Mouse (Mus musculus): Measurements from ENCODE around the gene Eif6. TPM values are rescaled to one million over a fixed set of nuclear protein-coding genes. Genes with fewer than 3 reads are reported as not detected.

The Eif6 gene
- total and polyA plus RNA-seq, 3 experiments, result 349 to 408 TPM; not detected in 1

- Histone ChIP-seq H3K79me2 (ENCODE audit: control insufficient read depth, insufficient read depth, low read length, poor library complexity) (peaks cover 30% of the 10 kb centered on the region), H3K4me1 (ENCODE audit: control insufficient read depth in 1 of 2, insufficient read depth in 2 of 2, low read length in 2 of 2) (peaks cover 2 to 9% of the 10 kb centered on the region in 2 experiments; a peak in 3 of 4 replicates), H3K27ac (ENCODE audit: control insufficient read depth, low read depth, low read length) (peak overlapping the region; percentile 86), H3K9ac (ENCODE audit: control insufficient read depth, low read depth, low read length, poor library complexity, severe bottlenecking) (peak overlapping the region; percentile 98), H3K27me3 (ENCODE audit: control insufficient read depth in 1 of 2, insufficient read depth in 2 of 2, low read length in 2 of 2) (no peaks in the 10 kb centered on the region), H3K4me3 (ENCODE audit: control insufficient read depth in 1 of 2, insufficient read depth in 1 of 2, low read depth in 2 of 2, low read length in 2 of 2) (peak overlapping the region; percentile 66 to 94), H3K9me3 (replicated peaks; ENCODE audit: insufficient read depth, low read length) (no peaks in the 10 kb centered on the region), H3K36me3 (ENCODE audit: control insufficient read depth in 1 of 2, insufficient read depth in 2 of 2, low read length in 2 of 2) (peaks cover 10 to 11% of the 10 kb centered on the region in 2 experiments)
- no peak for TF ChIP-seq MXI1 (IDR thresholded peaks at IDR 0.05; ENCODE audit: low read depth, low read length)
- TF ChIP-seq ZKSCAN1 (IDR thresholded peaks at IDR 0.05; ENCODE audit: low read depth, low read length), result no peak
- TF ChIP-seq MAZ (IDR thresholded peaks at IDR 0.05; ENCODE audit: low read depth, low read length), result no peak
- TF ChIP-seq TAL1 (IDR thresholded peaks at IDR 0.05; ENCODE audit: low read length), result no peak
- no peak for TF ChIP-seq E2F4 (IDR thresholded peaks at IDR 0.05; ENCODE audit: borderline replicate concordance, low read depth, low read length)
- TF ChIP-seq CHD1 (IDR thresholded peaks at IDR 0.05; ENCODE audit: low read depth, low read length), result no peak
- no peak for TF ChIP-seq MYB (IDR thresholded peaks at IDR 0.05; ENCODE audit: low read depth, low read length)
- no peak for TF ChIP-seq TBP (IDR thresholded peaks at IDR 0.05; ENCODE audit: low read depth, low read length)
- no peak for TF ChIP-seq SIN3A (IDR thresholded peaks at IDR 0.05; ENCODE audit: low read length)
- no peak for TF ChIP-seq KAT2A (conservative IDR thresholded peaks at IDR 0.05; ENCODE audit: low read depth, low read length)
- TF ChIP-seq MAFK (IDR thresholded peaks at IDR 0.05; ENCODE audit: borderline replicate concordance, low read depth, low read length), result no peak
- no peak for TF ChIP-seq GABPA (IDR thresholded peaks at IDR 0.05; ENCODE audit: low read depth, low read length)
- TF ChIP-seq NELFE (IDR thresholded peaks at IDR 0.05; ENCODE audit: low read depth, low read length), result no peak
- no peak for TF ChIP-seq CTCF (IDR thresholded peaks at IDR 0.05 in 2 of 3, conservative IDR thresholded peaks at IDR 0.05 in 1 of 3; ENCODE audit: control insufficient read depth in 1 of 3, insufficient read depth in 1 of 3, low read depth in 2 of 3, low read length in 3 of 3, poor library complexity in 1 of 3, severe bottlenecking in 1 of 3)
- no peak for TF ChIP-seq CHD2 (IDR thresholded peaks at IDR 0.05; ENCODE audit: low read length)
- TF ChIP-seq USF2 (IDR thresholded peaks at IDR 0.05; ENCODE audit: borderline replicate concordance in 1 of 2, insufficient read depth in 1 of 2, low read depth in 1 of 2, low read length in 2 of 2), result no peak
- TF ChIP-seq BHLHE40 (IDR thresholded peaks at IDR 0.05; ENCODE audit: borderline replicate concordance, low read depth, low read length), result no peak
- TF ChIP-seq MYC (IDR thresholded peaks at IDR 0.05; ENCODE audit: low read depth, low read length), result no peak
- no peak for TF ChIP-seq USF1 (IDR thresholded peaks at IDR 0.05; ENCODE audit: low read depth, low read length)
- peak; percentile 60 for DNase-seq (ENCODE audit: low read depth, low spot score)
Measured at GRCm38 (mm10) chr2:155825904-155826629, 658 bp downstream of the Eif6 start.

DNA sequence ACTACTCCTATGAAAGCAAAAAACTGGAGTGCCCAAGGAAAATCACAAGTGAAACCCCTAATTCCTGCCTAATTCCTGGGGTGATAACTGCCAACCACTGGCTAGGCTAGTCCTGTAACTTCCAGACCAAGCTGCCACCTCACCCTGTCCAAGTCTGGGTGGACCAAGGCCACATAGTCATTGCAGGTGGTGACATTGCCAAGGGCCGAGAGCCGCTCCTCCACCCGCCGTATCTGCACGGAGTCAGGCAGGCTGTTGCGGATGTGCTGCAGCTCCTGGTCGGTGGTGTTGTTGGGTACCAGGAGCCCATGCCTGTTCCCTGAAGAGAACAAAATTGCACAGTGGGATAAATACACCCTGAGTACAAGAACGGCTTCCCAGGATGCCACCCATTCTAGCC lies 3.0 kb downstream of the Eif6 start:
- Histone ChIP-seq H3K9me3 (replicated peaks; ENCODE audit: insufficient read depth, low read length) (no peaks in the 10 kb centered on the region), H3K4me3 (ENCODE audit: control insufficient read depth in 1 of 2, insufficient read depth in 1 of 2, low read depth in 2 of 2, low read length in 2 of 2) (no peak overlapping the region), H3K27me3 (ENCODE audit: control insufficient read depth in 1 of 2, insufficient read depth in 2 of 2, low read length in 2 of 2) (no peaks in the 10 kb centered on the region), H3K27ac (ENCODE audit: control insufficient read depth, low read depth, low read length) (no peak overlapping the region), H3K79me2 (ENCODE audit: control insufficient read depth, insufficient read depth, low read length, poor library complexity) (peaks cover 30% of the 10 kb centered on the region), H3K36me3 (ENCODE audit: control insufficient read depth in 1 of 2, insufficient read depth in 2 of 2, low read length in 2 of 2) (peaks cover 11 to 22% of the 10 kb centered on the region in 2 experiments), H3K4me1 (ENCODE audit: control insufficient read depth in 1 of 2, insufficient read depth in 2 of 2, low read length in 2 of 2) (peaks cover 2 to 26% of the 10 kb centered on the region in 2 experiments), H3K9ac (ENCODE audit: control insufficient read depth, low read depth, low read length, poor library complexity, severe bottlenecking) (no peak overlapping the region)
- TF ChIP-seq SIN3A (IDR thresholded peaks at IDR 0.05; ENCODE audit: low read length), result no peak
- no peak for TF ChIP-seq MXI1 (IDR thresholded peaks at IDR 0.05; ENCODE audit: low read depth, low read length)
- TF ChIP-seq NELFE (IDR thresholded peaks at IDR 0.05; ENCODE audit: low read depth, low read length), result no peak
- TF ChIP-seq POLR2AphosphoS2 (IDR thresholded peaks at IDR 0.05; ENCODE audit: low read length), result no peak
- no peak for TF ChIP-seq UBTF (IDR thresholded peaks at IDR 0.05; ENCODE audit: borderline replicate concordance, insufficient read depth, low read depth, low read length)
- TF ChIP-seq ETS1 (IDR thresholded peaks at IDR 0.05; ENCODE audit: low read depth, low read length), result no peak
- TF ChIP-seq BHLHE40 (IDR thresholded peaks at IDR 0.05; ENCODE audit: borderline replicate concordance, low read depth, low read length), result no peak
- no peak for TF ChIP-seq E2F4 (IDR thresholded peaks at IDR 0.05; ENCODE audit: borderline replicate concordance, low read depth, low read length)
- no peak for TF ChIP-seq HCFC1 (IDR thresholded peaks at IDR 0.05; ENCODE audit: low read depth, low read length)
- TF ChIP-seq GABPA (IDR thresholded peaks at IDR 0.05; ENCODE audit: low read depth, low read length), result no peak
- TF ChIP-seq KAT2A (conservative IDR thresholded peaks at IDR 0.05; ENCODE audit: low read depth, low read length), result no peak
- no peak for TF ChIP-seq ZMIZ1 (IDR thresholded peaks at IDR 0.05; ENCODE audit: low read depth, low read length)
- no peak for TF ChIP-seq CTCF (IDR thresholded peaks at IDR 0.05 in 2 of 3, conservative IDR thresholded peaks at IDR 0.05 in 1 of 3; ENCODE audit: control insufficient read depth in 1 of 3, insufficient read depth in 1 of 3, low read depth in 2 of 3, low read length in 3 of 3, poor library complexity in 1 of 3, severe bottlenecking in 1 of 3)
- no peak for TF ChIP-seq ZKSCAN1 (IDR thresholded peaks at IDR 0.05; ENCODE audit: low read depth, low read length)
- TF ChIP-seq RCOR1 (IDR thresholded peaks at IDR 0.05; ENCODE audit: low read depth, low read length), result no peak
- no peak for TF ChIP-seq USF1 (IDR thresholded peaks at IDR 0.05; ENCODE audit: low read depth, low read length)
- DNase-seq (ENCODE audit: low read depth, low spot score), result no peak

All from MEL (cell line).